Mouse (Mus musculus) thymus, adult 2 months (tissue): ENCODE results near the gene Gdf11. TPM values are rescaled to one million over a fixed set of nuclear protein-coding genes. Genes with fewer than 3 reads are reported as not detected.
A peak's percentile ranks its signal among the peaks of the same experiment; 100 is the strongest.

Source experiments
- DNase-seq: peaks from one replicate; pipeline ENCODE4 v3.0.0; 2021
- H3K27ac ChIP-seq: fragments of 200-500 bp; 2 replicates; pipeline ENCODE4 v1.5.1; 2012; ENCODE audit warnings: low read length, control low read depth; ENCODE audit not compliant: control insufficient read depth, insufficient read depth
- H3K27me3 ChIP-seq: fragments of 200-500 bp; 2 replicates; pipeline ENCODE4 v1.6.1; 2012; ENCODE audit warnings: mild to moderate bottlenecking, low read length, moderate library complexity, mixed read lengths; ENCODE audit not compliant: control insufficient read depth, insufficient read depth
- H3K36me3 ChIP-seq: fragments of 200-500 bp; 2 replicates; pipeline ENCODE4 v1.6.1; 2012; ENCODE audit warnings: mild to moderate bottlenecking, low read length, moderate library complexity; ENCODE audit not compliant: control insufficient read depth, insufficient read depth
- H3K4me1 ChIP-seq: fragments of 200-500 bp; replicated peaks from 2 replicates; pipeline ENCODE4 v1.6.1; 2012; ENCODE audit warnings: low read length; ENCODE audit not compliant: control insufficient read depth, insufficient read depth
- H3K4me3 ChIP-seq: fragments of 200-500 bp; 2 replicates; pipeline ENCODE4 v1.5.1; 2012; ENCODE audit warnings: mild to moderate bottlenecking, low read length, control low read depth, moderate library complexity; ENCODE audit not compliant: control insufficient read depth, insufficient read depth
- CTCF ChIP-seq: fragments of 200-500 bp; IDR thresholded peaks from 2 replicates; pipeline ENCODE4 v1.5.1; 2012; ENCODE audit warnings: mild to moderate bottlenecking, control low read depth, low read length, moderate library complexity, borderline replicate concordance; ENCODE audit not compliant: control insufficient read depth, poor library complexity, insufficient read depth; ENCODE audit errors: extremely low read depth
- POLR2A ChIP-seq: fragments of 200-500 bp; IDR thresholded peaks from 2 replicates; pipeline ENCODE4 v1.6.1; 2012; ENCODE audit warnings: mild to moderate bottlenecking, low read length, control low read depth, moderate library complexity; ENCODE audit not compliant: control insufficient read depth, poor library complexity, insufficient read depth; ENCODE audit errors: extremely low read depth
- WGBS: fragments of 180-500 bp; shearing (Covaris S2); methylation state at CpG from one replicate; pipeline ENCODE4 v1.1.7; 2018; 5-methylcytosine and 5-hydroxymethylcytosine counted together
- polyA plus RNA-seq: library from polyadenylated mRNA; depleted of rRNA; stranded (reverse); fragments of >200 nt; gene quantifications from 2 replicates; pipeline ENCODE4 v1.2.3, GENCODE M21; 2012

Gdf11 gene
- polyA plus RNA-seq, 1 experiment: 5.8 TPM

DNA sequence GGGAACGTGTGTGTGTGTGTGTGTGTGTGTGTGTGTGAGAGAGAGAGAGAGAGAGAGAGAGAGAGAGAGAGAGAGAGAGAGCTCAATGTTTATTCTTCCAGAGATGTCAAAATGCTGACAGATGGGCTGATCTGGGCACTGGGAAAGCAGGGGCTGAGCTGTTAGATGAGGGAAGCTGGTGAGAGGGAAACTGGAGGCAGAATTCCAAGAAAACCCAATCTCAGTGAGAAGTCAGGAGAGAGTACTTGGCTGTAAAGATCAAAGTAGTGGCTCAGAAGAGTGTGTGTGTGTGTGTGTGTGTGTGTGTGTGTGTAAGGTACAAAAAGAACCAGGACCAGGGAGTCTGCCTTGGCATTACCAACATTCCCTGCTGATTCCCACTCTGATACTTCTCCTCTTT lies 6.0 kb upstream of the Gdf11 start:
- H3K27ac ChIP-seq: no peak overlapping the region
- peaks cover 2% of the 10 kb centered on the region; the same call in 1 of the 2 replicates for H3K27me3 ChIP-seq
- no peaks in the 10 kb centered on the region for H3K36me3 ChIP-seq
- no peak overlapping the region for H3K4me3 ChIP-seq
- DNase-seq: no peak
- 37% methylated on average over 1 of the region's 1 CpGs for WGBS
- H3K4me1 ChIP-seq: peaks cover 10% of the 10 kb centered on the region
- TF ChIP-seq POLR2A: no peak
- TF ChIP-seq CTCF: no peak

DNA sequence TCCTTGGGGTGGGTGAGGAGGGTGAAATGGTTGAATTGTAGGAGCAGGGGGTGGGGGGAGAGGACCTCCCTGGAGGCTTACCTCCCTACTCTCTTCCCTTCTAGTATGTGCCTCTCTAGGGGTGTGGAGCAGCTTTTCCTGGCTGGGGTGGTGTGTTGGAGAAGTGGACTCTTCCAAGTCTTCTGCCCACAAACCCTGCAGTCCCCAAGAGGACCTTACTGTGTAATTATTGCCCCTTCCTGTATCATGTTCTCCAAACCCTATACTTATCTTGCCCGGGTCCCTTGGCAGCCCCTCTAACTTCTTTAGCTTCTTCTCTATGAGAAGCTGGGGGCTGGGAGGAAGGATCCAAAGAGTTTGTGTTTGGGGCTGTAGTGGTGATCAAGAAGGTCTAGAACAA lies 5.3 kb upstream of the Gdf11 start:
- Histone ChIP-seq H3K4me3 (no peak overlapping the region), H3K4me1 (peaks cover 11% of the 10 kb centered on the region), H3K27ac (no peak overlapping the region), H3K27me3 (peaks cover 2% of the 10 kb centered on the region; the same call in 1 of the 2 replicates), H3K36me3 (no peaks in the 10 kb centered on the region)
- WGBS: 42% methylated on average over 1 of the region's 1 CpGs
- TF ChIP-seq CTCF (no peak), POLR2A (no peak)
- no peak for DNase-seq

DNA sequence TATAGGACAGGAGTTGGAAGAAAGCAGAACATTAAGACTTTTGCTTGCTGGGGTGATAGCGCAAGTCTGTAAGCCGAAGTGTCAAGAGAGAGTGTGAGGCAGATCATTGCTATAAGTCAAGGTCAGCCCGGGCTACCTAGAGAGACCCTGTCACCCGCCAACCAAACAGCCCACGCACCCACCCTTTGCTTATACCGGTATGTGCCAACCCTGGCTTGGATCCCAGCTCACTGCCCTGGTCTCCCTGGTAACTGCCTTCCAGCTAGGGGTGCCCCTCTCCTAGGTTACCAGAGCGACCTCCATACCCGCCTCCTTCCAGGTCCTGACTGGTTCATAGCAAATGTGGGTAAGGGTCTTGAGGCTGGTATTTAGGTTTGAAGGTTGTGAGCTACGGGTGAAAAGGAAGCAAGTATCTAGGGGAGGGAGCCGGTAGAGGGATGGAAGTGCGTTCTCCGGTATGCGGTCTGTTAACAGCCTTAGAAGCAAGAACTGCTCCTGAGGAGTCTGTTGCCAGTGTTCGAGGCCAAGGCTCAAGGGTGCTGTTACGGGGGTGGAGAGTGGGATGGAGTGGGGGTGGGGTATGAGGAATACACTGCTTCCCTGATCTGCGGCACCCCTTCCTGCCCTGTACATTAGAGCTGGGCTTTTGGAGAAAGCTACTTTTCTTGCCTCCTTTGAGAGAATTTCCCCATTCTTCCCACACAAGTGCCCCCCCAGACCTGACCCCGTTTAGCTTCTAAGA lies 4.6 kb upstream of the Gdf11 start:
- Histone ChIP-seq H3K36me3 (no peaks in the 10 kb centered on the region), H3K4me1 (peaks cover 11% of the 10 kb centered on the region), H3K27ac (no peak overlapping the region)

DNA sequence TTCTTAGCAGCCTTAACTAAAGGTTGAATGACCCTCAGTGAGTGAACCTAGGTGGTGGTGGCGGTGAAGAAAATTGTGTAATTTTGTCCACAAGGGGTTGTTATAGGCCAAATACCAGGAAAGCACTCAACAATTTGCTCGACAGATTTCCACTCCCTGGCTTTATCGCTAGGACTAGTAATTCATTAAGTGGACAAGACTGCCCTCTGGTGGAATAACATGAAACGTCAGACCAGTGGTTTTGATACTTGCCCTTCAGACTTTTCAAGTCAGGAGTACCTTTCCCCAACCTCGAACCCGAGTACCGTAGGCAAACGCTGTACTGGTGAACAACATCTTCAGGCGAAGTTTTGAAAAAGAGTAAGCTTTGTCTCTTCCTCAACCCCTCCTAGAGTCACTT lies 3.9 kb upstream of the Gdf11 start:
- TF ChIP-seq CTCF (no peak), POLR2A (no peak)
- DNase-seq: peak; percentile 76
- Histone ChIP-seq H3K27me3 (peaks cover 2% of the 10 kb centered on the region; the same call in 1 of the 2 replicates), H3K4me3 (no peak overlapping the region), H3K4me1 (peaks cover 9% of the 10 kb centered on the region), H3K36me3 (no peaks in the 10 kb centered on the region), H3K27ac (no peak overlapping the region)
- 1% methylated on average over 9 of the region's 9 CpGs for WGBS

More for the DNA sequence above, 4.6 kb upstream of the Gdf11 start:
- H3K4me3 ChIP-seq: no peak overlapping the region
- DNase-seq: no peak
- TF ChIP-seq POLR2A (no peak), CTCF (no peak)
- 13% methylated on average over 17 of the region's 17 CpGs for WGBS
- peaks cover 2% of the 10 kb centered on the region; the same call in 1 of the 2 replicates for H3K27me3 ChIP-seq

DNA sequence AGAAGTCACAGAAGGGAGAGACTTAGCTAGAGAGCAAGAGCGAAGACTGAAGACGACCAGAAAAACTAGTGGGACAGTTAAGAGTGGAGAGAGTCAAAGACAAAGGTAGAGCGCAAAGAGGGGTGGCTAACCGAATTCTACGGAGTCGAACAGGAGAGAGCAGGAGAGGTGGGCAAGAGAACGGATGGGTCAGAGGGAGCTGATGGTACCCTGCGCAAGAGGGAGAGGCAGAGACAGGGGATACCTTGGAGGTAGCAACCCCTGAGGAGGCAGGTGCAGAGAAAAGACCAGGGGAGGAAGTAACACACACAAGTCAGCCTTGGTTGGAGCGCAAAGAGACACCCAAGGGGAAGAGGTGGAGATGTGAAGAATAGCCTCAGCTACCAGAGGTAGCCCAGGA lies 728 bp upstream of the Gdf11 start:
- Histone ChIP-seq H3K27me3 (peaks cover 2% of the 10 kb centered on the region; the same call in 1 of the 2 replicates), H3K4me3 (peak overlapping the region; percentile 51; the same call in 1 of the 2 replicates)
- WGBS: 12% methylated on average over 9 of the region's 9 CpGs

DNA sequence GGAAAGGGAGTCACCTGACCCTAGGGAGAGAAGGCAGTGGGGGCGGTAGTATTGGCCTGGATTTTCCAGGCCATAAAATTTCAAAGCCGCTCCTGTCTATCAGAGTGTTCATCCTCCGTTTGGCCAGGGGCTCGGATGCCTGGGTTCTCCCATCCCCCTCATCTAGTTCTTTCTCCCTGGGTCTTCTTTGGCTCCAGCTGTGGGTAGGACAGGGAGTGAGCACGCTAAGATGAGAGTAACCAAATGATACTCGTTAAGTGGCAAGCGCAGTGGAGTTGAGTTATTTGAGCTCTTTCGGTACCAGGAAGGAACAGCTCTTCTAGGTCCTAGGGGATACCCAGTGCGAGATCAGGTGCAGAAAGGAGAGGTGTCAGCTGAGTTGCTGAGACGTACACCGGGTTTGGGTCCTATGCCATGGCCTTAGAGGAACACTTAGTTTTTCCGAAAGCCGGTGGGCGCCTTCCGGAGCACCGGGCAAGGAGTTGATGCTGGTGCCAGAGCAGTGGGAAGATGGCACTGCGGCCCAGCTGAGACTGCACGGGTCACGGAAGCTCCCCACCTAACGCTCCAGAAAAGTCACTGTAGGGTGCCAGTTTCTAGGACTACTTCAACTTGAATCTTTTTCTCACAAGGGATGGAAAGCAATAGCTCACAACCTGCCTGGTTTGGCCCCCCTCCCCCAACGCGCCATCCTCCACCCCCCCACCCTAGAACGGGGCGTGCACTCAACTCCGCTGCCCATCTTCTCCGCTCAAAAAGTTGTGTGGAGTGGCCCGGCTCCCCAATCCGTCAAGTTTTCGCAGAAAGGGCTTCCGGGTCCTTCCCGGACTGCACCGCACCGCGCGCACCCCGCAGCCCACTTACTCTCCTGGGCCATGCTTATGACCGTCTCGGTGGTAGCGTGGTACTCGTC lies 879 bp downstream of the Gdf11 start:
- peaks cover 2% of the 10 kb centered on the region; the same call in 1 of the 2 replicates for H3K27me3 ChIP-seq
- H3K4me3 ChIP-seq: peak overlapping the region; percentile 76
- DNase-seq: peak; percentile 37
- no peaks in the 10 kb centered on the region for H3K36me3 ChIP-seq
- H3K4me1 ChIP-seq: peaks cover 19% of the 10 kb centered on the region
- no peak overlapping the region for H3K27ac ChIP-seq
- TF ChIP-seq CTCF (no peak), POLR2A (no peak)
- 6% methylated on average over 40 of the region's 40 CpGs for WGBS

More for the DNA sequence above, 728 bp upstream of the Gdf11 start:
- Histone ChIP-seq H3K27ac (no peak overlapping the region), H3K4me1 (peaks cover 19% of the 10 kb centered on the region), H3K36me3 (no peaks in the 10 kb centered on the region)
- no peak for TF ChIP-seq CTCF
- TF ChIP-seq POLR2A: no peak
- peak; percentile 30 for DNase-seq
